Mouse (Mus musculus) MEL (cell line): Measurements from ENCODE around the gene Cysrt1. TPM values are rescaled to one million over a fixed set of nuclear protein-coding genes. Genes with fewer than 3 reads are reported as not detected.
A peak's percentile ranks its signal among the peaks of the same experiment; 100 is the strongest.

Source experiments
- DNase-seq: peaks from one replicate; pipeline ENCODE4 v3.0.0; 2011; ENCODE audit warnings: low read depth, low spot score
- H3K27ac ChIP-seq: 2 replicates; pipeline ENCODE4 v1.5.1; 2012; ENCODE audit warnings: low read depth, mild to moderate bottlenecking, control low read depth, low read length, moderate library complexity; ENCODE audit not compliant: control insufficient read depth
- H3K27me3 ChIP-seq, 2 experiments: fragments of 150-350 bp in 1 of 2; sonication (generic) in 1 of 2; 2 replicates each; pipeline ENCODE4 v1.6.1; 2012; ENCODE audit warnings: low read length in 2 of 2, mild to moderate bottlenecking in 2 of 2, improper control_type of control experiment in 1 of 2, moderate library complexity in 1 of 2; ENCODE audit not compliant: insufficient read depth in 2 of 2, control insufficient read depth in 1 of 2
- H3K36me3 ChIP-seq, 2 experiments: 2 replicates each; pipeline ENCODE4 v1.6.1; 2012 to 2014; ENCODE audit warnings: low read length in 2 of 2, improper control_type of control experiment in 1 of 2, inconsistent platforms in 1 of 2, mild to moderate bottlenecking in 1 of 2; ENCODE audit not compliant: insufficient read depth in 2 of 2, control insufficient read depth in 1 of 2
- H3K4me1 ChIP-seq, 2 experiments: fragments of 150-350 bp in 1 of 2; sonication (generic) in 1 of 2; 2 replicates each; pipeline ENCODE4 v1.6.1; 2012; ENCODE audit warnings: low read length in 2 of 2, improper control_type of control experiment in 1 of 2, mild to moderate bottlenecking in 1 of 2; ENCODE audit not compliant: insufficient read depth in 2 of 2, control insufficient read depth in 1 of 2
- H3K4me3 ChIP-seq, 2 experiments: fragments of 150-350 bp in 1 of 2; sonication (generic) in 1 of 2; 2 replicates each; pipeline ENCODE4 v1.5.1; 2012; ENCODE audit warnings: low read depth in 2 of 2, low read length in 2 of 2, mild to moderate bottlenecking in 2 of 2, moderate library complexity in 2 of 2, control low read depth in 1 of 2, improper control_type of control experiment in 1 of 2; ENCODE audit not compliant: control insufficient read depth in 1 of 2, insufficient read depth in 1 of 2
- H3K79me2 ChIP-seq: 2 replicates; pipeline ENCODE4 v1.6.1; 2012; ENCODE audit warnings: mild to moderate bottlenecking, low read length, moderate library complexity; ENCODE audit not compliant: control insufficient read depth, poor library complexity, insufficient read depth
- H3K9ac ChIP-seq: 2 replicates; pipeline ENCODE4 v1.6.1; 2012; ENCODE audit warnings: low read depth, mild to moderate bottlenecking, control low read depth, low read length, moderate library complexity; ENCODE audit not compliant: control insufficient read depth, poor library complexity, severe bottlenecking
- H3K9me3 ChIP-seq: fragments of 150-350 bp; sonication (generic); replicated peaks from 2 replicates; pipeline ENCODE4 v1.6.1; 2012; ENCODE audit warnings: mild to moderate bottlenecking, low read length, improper control_type of control experiment, moderate library complexity; ENCODE audit not compliant: insufficient read depth
- EP300 ChIP-seq, 2 experiments: IDR thresholded peaks; 2 replicates each; pipeline ENCODE4 v1.6.1; 2011; ENCODE audit warnings: improper control_type of control experiment in 2 of 2, low read length in 2 of 2, low read depth in 1 of 2, mild to moderate bottlenecking in 1 of 2
- ETS1 ChIP-seq: IDR thresholded peaks from 2 replicates; pipeline ENCODE4 v1.6.1; 2012; ENCODE audit warnings: low read depth, mild to moderate bottlenecking, inconsistent platforms, low read length, improper control_type of control experiment, moderate library complexity
- MAFK ChIP-seq: IDR thresholded peaks from 2 replicates; pipeline ENCODE4 v1.6.1; 2011; ENCODE audit warnings: low read depth, mild to moderate bottlenecking, low read length, improper control_type of control experiment, borderline replicate concordance
- MEF2A ChIP-seq: IDR thresholded peaks from 2 replicates; pipeline ENCODE4 v1.6.1; 2014; ENCODE audit warnings: low read depth, mild to moderate bottlenecking, inconsistent platforms, low read length, improper control_type of control experiment; ENCODE audit not compliant: poor library complexity, insufficient replicate concordance, severe bottlenecking; ENCODE audit errors: extremely low read depth
- MYB ChIP-seq: IDR thresholded peaks from 2 replicates; pipeline ENCODE4 v1.6.1; 2011; ENCODE audit warnings: mild to moderate bottlenecking, low read depth, low read length, improper control_type of control experiment
- NELFE ChIP-seq: IDR thresholded peaks from 2 replicates; pipeline ENCODE4 v1.6.1; 2011; ENCODE audit warnings: low read depth, low read length, improper control_type of control experiment
- POLR2A ChIP-seq, 2 experiments: IDR thresholded peaks; 2 replicates each; pipeline ENCODE4 v1.6.1; 2011 to 2012; ENCODE audit warnings: low read length in 2 of 2, mild to moderate bottlenecking in 2 of 2, control low read depth in 1 of 2, improper control_type of control experiment in 1 of 2, low read depth in 1 of 2, moderate library complexity in 1 of 2; ENCODE audit not compliant: control insufficient read depth in 1 of 2, insufficient read depth in 1 of 2, poor library complexity in 1 of 2
- POLR2AphosphoS5 ChIP-seq: IDR thresholded peaks from 2 replicates; pipeline ENCODE4 v1.6.1; 2012; ENCODE audit warnings: low read depth, borderline replicate concordance, mild to moderate bottlenecking, inconsistent platforms, low read length, moderate library complexity, mixed read lengths
- RCOR1 ChIP-seq: IDR thresholded peaks from 2 replicates; pipeline ENCODE4 v1.6.1; 2012; ENCODE audit warnings: low read depth, mild to moderate bottlenecking, inconsistent platforms, low read length, improper control_type of control experiment
- ZC3H11A ChIP-seq: IDR thresholded peaks from 2 replicates; pipeline ENCODE4 v1.6.1; 2012; ENCODE audit warnings: low read depth, mild to moderate bottlenecking, inconsistent platforms, low read length, improper control_type of control experiment
- polyA plus RNA-seq, 2 experiments: library from polyadenylated mRNA; stranded (reverse) in 1 of 2; unstranded in 1 of 2; fragments of >175 nt in 1 of 2; fragments of >200 nt in 1 of 2; gene quantifications; 2 replicates each; pipeline versions ENCODE4 v1.2.1 to v1.2.4; 2012; ENCODE audit warnings: low replicate concordance in 2 of 2, low read depth in 1 of 2; ENCODE audit not compliant: insufficient read length in 2 of 2, insufficient read depth in 1 of 2, missing spikeins in 1 of 2
- total RNA-seq: library from RNA; depleted of rRNA; stranded (reverse); fragments of 300-350 nt; gene quantifications from 2 replicates; pipeline ENCODE4 v1.2.3, GENCODE M21; 2012

Cysrt1 gene
- total and polyA plus RNA-seq, 3 experiments, result 0.15 to 0.19 TPM; not detected in 1

- TF ChIP-seq ZC3H11A (0 out of 2 replicates have a peak, but pooled peaks have one; percentile 8), NELFE (peak; percentile 85), MYB (peak; percentile 63)
- TF ChIP-seq, all 39 proteins: peak for 18
Observed at GRCm38 (mm10) chr2:25271827-25272511, 29.7 kb upstream of the Cysrt1 start, which contains the start of the genes Ssna1 and Anapc2 (continued).

- peak overlapping the region; percentile 29 for H3K27ac ChIP-seq
- no peak overlapping the region for H3K4me3 ChIP-seq
- TF ChIP-seq EP300 (IDR thresholded peaks at IDR 0.05; ENCODE audit: low read depth in 1 of 2, low read length in 2 of 2), result no peak
- TF ChIP-seq ETS1, result peak; percentile 53; the same call in 1 of the 2 replicates
- TF ChIP-seq RCOR1, result no peak
- H3K27me3 ChIP-seq, result no peaks in the 10 kb centered on the region
- no peak for DNase-seq
- no peaks in the 10 kb centered on the region for H3K9me3 ChIP-seq
- peaks cover 10 to 53% of the 10 kb centered on the region in 2 experiments for H3K4me1 ChIP-seq
- no peak overlapping the region; the same call in 1 of the 2 replicates for H3K9ac ChIP-seq
- H3K36me3 ChIP-seq, result peaks cover 0 to 41% of the 10 kb centered on the region in 2 experiments; a peak in 3 of 4 replicates
- H3K79me2 ChIP-seq, result peaks cover 72% of the 10 kb centered on the region
Observed at GRCm38 (mm10) chr2:25267746-25268309, 25.6 kb upstream of the Cysrt1 start.

- Histone ChIP-seq H3K79me2 (peaks cover 70% of the 10 kb centered on the region), H3K36me3 (peaks cover 0 to 41% of the 10 kb centered on the region in 2 experiments; a peak in 3 of 4 replicates), H3K4me3 (peak overlapping the region; percentile 46 to 63), H3K27ac (peak overlapping the region; percentile 70), H3K9ac (peak overlapping the region; percentile 66), H3K27me3 (no peaks in the 10 kb centered on the region), H3K4me1 (peaks cover 10 to 53% of the 10 kb centered on the region in 2 experiments), H3K9me3 (no peaks in the 10 kb centered on the region)
- peak; percentile 51 for DNase-seq
- 0 out of 4 replicates have a peak, but pooled peaks of 1 of the 2 experiments have one; percentile 18 for TF ChIP-seq POLR2A (IDR thresholded peaks at IDR 0.05; ENCODE audit: control insufficient read depth in 1 of 2, insufficient read depth in 1 of 2, low read depth in 1 of 2, low read length in 2 of 2, poor library complexity in 1 of 2)
- TF ChIP-seq MEF2A, result no peak
Observed at GRCm38 (mm10) chr2:25267241-25267640, 25.0 kb upstream of the Cysrt1 start.

GRCm38 (mm10) chr2:25266720-25267119, 24.5 kb upstream of the Cysrt1 start:
- Histone ChIP-seq H3K27ac (peak overlapping the region; percentile 70), H3K27me3 (no peaks in the 10 kb centered on the region), H3K9ac (peak overlapping the region; percentile 66), H3K79me2 (peaks cover 66% of the 10 kb centered on the region), H3K4me1 (peaks cover 10 to 53% of the 10 kb centered on the region in 2 experiments)
- TF ChIP-seq ETS1 (no peak), MAFK (no peak), POLR2AphosphoS5 (no peak), ZC3H11A (no peak), EP300 (IDR thresholded peaks at IDR 0.05; ENCODE audit: low read depth in 1 of 2, low read length in 2 of 2) (no peak)
- TF ChIP-seq, all 39 proteins: peak for 0
- no peaks in the 10 kb centered on the region for H3K9me3 ChIP-seq
- peak; percentile 28 for DNase-seq
- H3K36me3 ChIP-seq, result peaks cover 0 to 41% of the 10 kb centered on the region in 2 experiments; a peak in 3 of 4 replicates
- peak overlapping the region; percentile 46 to 63 for H3K4me3 ChIP-seq
